Mouse (Mus musculus) kidney, embryonic 16.5 days (tissue): ENCODE measurements at regions not wholly inside any gene's neighbourhood (a gene's known extent, or its start where the extent isn't known, plus 50 kb on each side); places are given as distances from the start of the nearest gene placed in this dataset.

Experiments used
- ATAC-seq: fragments of 200-750 bp; cut with Nextera tagmentation; 2 replicates; pipeline ENCODE4 v1.8.0; 2017; ENCODE audit warnings: moderate TSS enrichment; ENCODE audit not compliant: low FRiP score, low TSS enrichment
- H3K27ac ChIP-seq: fragments of 300-500 bp; sonication (generic); 2 replicates; pipeline ENCODE4 v1.5.1; 2014; ENCODE audit warnings: low read length
- H3K27me3 ChIP-seq: fragments of 300-500 bp; sonication (generic); 2 replicates; pipeline ENCODE4 v1.6.1; 2014; ENCODE audit warnings: low read length, control low read depth, mixed read lengths; ENCODE audit not compliant: insufficient read depth
- H3K36me3 ChIP-seq: fragments of 300-500 bp; sonication (generic); 2 replicates; pipeline ENCODE4 v1.6.1; 2014; ENCODE audit warnings: low read length, control low read depth, mixed read lengths; ENCODE audit not compliant: insufficient read depth
- H3K4me1 ChIP-seq: fragments of 300-500 bp; sonication (generic); 2 replicates; pipeline ENCODE4 v1.6.1; 2014; ENCODE audit warnings: low read length, control low read depth, mixed read lengths; ENCODE audit not compliant: insufficient read depth
- H3K4me2 ChIP-seq: fragments of 300-500 bp; sonication (generic); replicated peaks from 2 replicates; pipeline ENCODE4 v1.6.1; 2014; ENCODE audit warnings: low read depth, low read length
- H3K4me3 ChIP-seq: fragments of 300-500 bp; sonication (generic); 2 replicates; pipeline ENCODE4 v1.5.1; 2014; ENCODE audit warnings: mild to moderate bottlenecking, low read length
- H3K9ac ChIP-seq: fragments of 300-500 bp; sonication (generic); replicated peaks from 2 replicates; pipeline ENCODE4 v1.6.1; 2014; ENCODE audit warnings: low read length
- H3K9me3 ChIP-seq: fragments of 300-500 bp; sonication (generic); 2 replicates; pipeline ENCODE4 v1.6.1; 2016; ENCODE audit warnings: low read length, control low read depth
- WGBS: fragments of 180-500 bp; shearing (Covaris S2); extraction: QIAGEN DNeasy Blood & Tissue Kit; methylation state at CpG from one replicate; pipeline ENCODE4 v1.1.7; 2014; 5-methylcytosine and 5-hydroxymethylcytosine counted together

- Histone ChIP-seq H3K9ac (no peak overlapping the region), H3K4me3 (no peak overlapping the region), H3K27me3 (no peaks in the 10 kb centered on the region), H3K27ac (no peak overlapping the region), H3K4me2 (no peak overlapping the region), H3K9me3 (no peaks in the 10 kb centered on the region), H3K36me3 (no peaks in the 10 kb centered on the region), H3K4me1 (no peaks in the 10 kb centered on the region)
- WGBS = 79% methylated on average over 1 of the region's 1 CpGs
- no peak for ATAC-seq
These were observed 241.8 kb upstream of the Id2 start for GRCm38 (mm10) chr12:25338771-25339170.

- Histone ChIP-seq H3K4me2 (no peak overlapping the region), H3K27me3 (no peaks in the 10 kb centered on the region), H3K4me3 (no peak overlapping the region), H3K9ac (no peak overlapping the region), H3K9me3 (no peaks in the 10 kb centered on the region), H3K36me3 (no peaks in the 10 kb centered on the region), H3K27ac (no peak overlapping the region), H3K4me1 (no peaks in the 10 kb centered on the region)
- WGBS = 73% methylated on average over 2 of the region's 2 CpGs
- no peak for ATAC-seq
These were observed 239.0 kb upstream of the Id2 start for GRCm38 (mm10) chr12:25335930-25336329.

- no peaks in the 10 kb centered on the region for H3K36me3 ChIP-seq
- H3K27me3 ChIP-seq = no peaks in the 10 kb centered on the region
- H3K4me3 ChIP-seq = no peak overlapping the region
- H3K9me3 ChIP-seq = no peaks in the 10 kb centered on the region
- no peak for ATAC-seq
- 84% methylated on average over 5 of the region's 5 CpGs for WGBS
- no peak overlapping the region for H3K9ac ChIP-seq
- H3K27ac ChIP-seq = no peak overlapping the region
- H3K4me1 ChIP-seq = no peaks in the 10 kb centered on the region
- no peak overlapping the region for H3K4me2 ChIP-seq
These were observed 238.1 kb upstream of the Id2 start for GRCm38 (mm10) chr12:25335069-25335468.

GRCm38 (mm10) chr12:25332384-25333035, 235.6 kb upstream of the Id2 start:
- H3K9me3 ChIP-seq = no peaks in the 10 kb centered on the region
- H3K27me3 ChIP-seq = no peaks in the 10 kb centered on the region
- H3K4me3 ChIP-seq = no peak overlapping the region
- 83% methylated on average over 11 of the region's 11 CpGs for WGBS
- H3K27ac ChIP-seq = no peak overlapping the region
- H3K9ac ChIP-seq = no peak overlapping the region
- no peak overlapping the region for H3K4me2 ChIP-seq
- no peak for ATAC-seq
- H3K36me3 ChIP-seq = no peaks in the 10 kb centered on the region
- H3K4me1 ChIP-seq = no peaks in the 10 kb centered on the region

GRCm38 (mm10) chr12:25330004-25330708, 233.2 kb upstream of the Id2 start:
- no peaks in the 10 kb centered on the region for H3K9me3 ChIP-seq
- no peak overlapping the region for H3K27ac ChIP-seq
- no peak overlapping the region for H3K4me3 ChIP-seq
- no peak for ATAC-seq
- H3K27me3 ChIP-seq = no peaks in the 10 kb centered on the region
- no peaks in the 10 kb centered on the region for H3K4me1 ChIP-seq
- H3K36me3 ChIP-seq = no peaks in the 10 kb centered on the region
- H3K4me2 ChIP-seq = no peak overlapping the region
- no peak overlapping the region for H3K9ac ChIP-seq
- WGBS = 72% methylated on average over 5 of the region's 5 CpGs

- Histone ChIP-seq H3K27ac (no peak overlapping the region), H3K9ac (no peak overlapping the region), H3K27me3 (no peaks in the 10 kb centered on the region), H3K4me1 (no peaks in the 10 kb centered on the region), H3K4me2 (no peak overlapping the region), H3K4me3 (no peak overlapping the region), H3K9me3 (no peaks in the 10 kb centered on the region), H3K36me3 (no peaks in the 10 kb centered on the region)
- 79% methylated on average over 3 of the region's 3 CpGs for WGBS
- no peak for ATAC-seq
These were observed 229.0 kb upstream of the Id2 start for GRCm38 (mm10) chr12:25325901-25326300.

GRCm38 (mm10) chr12:25323171-25323570, 226.2 kb upstream of the Id2 start:
- no peak overlapping the region for H3K4me3 ChIP-seq
- H3K27ac ChIP-seq = no peak overlapping the region
- H3K9ac ChIP-seq = no peak overlapping the region
- H3K4me1 ChIP-seq = peaks cover 3% of the 10 kb centered on the region; the same call in 1 of the 2 replicates
- no peaks in the 10 kb centered on the region for H3K9me3 ChIP-seq
- WGBS = 91% methylated on average over 1 of the region's 1 CpGs
- no peaks in the 10 kb centered on the region for H3K36me3 ChIP-seq
- no peak for ATAC-seq
- no peak overlapping the region for H3K4me2 ChIP-seq
- H3K27me3 ChIP-seq = no peaks in the 10 kb centered on the region

- ATAC-seq = no peak
- H3K36me3 ChIP-seq = no peaks in the 10 kb centered on the region
- no peak overlapping the region for H3K4me3 ChIP-seq
- peaks cover 6% of the 10 kb centered on the region; the same call in 1 of the 2 replicates for H3K4me1 ChIP-seq
- 95% methylated on average over 3 of the region's 3 CpGs for WGBS
- no peak overlapping the region for H3K27ac ChIP-seq
- no peaks in the 10 kb centered on the region for H3K27me3 ChIP-seq
- no peak overlapping the region for H3K9ac ChIP-seq
- no peaks in the 10 kb centered on the region for H3K9me3 ChIP-seq
- H3K4me2 ChIP-seq = no peak overlapping the region
These were observed 223.4 kb upstream of the Id2 start for GRCm38 (mm10) chr12:25320262-25320767.

GRCm38 (mm10) chr12:25319846-25320245, 222.9 kb upstream of the Id2 start:
- H3K9me3 ChIP-seq = no peaks in the 10 kb centered on the region
- no peak for ATAC-seq
- 90% methylated on average over 2 of the region's 2 CpGs for WGBS
- H3K4me2 ChIP-seq = no peak overlapping the region
- H3K4me3 ChIP-seq = no peak overlapping the region
- no peaks in the 10 kb centered on the region for H3K27me3 ChIP-seq
- no peak overlapping the region for H3K9ac ChIP-seq
- no peaks in the 10 kb centered on the region for H3K36me3 ChIP-seq
- no peak overlapping the region for H3K27ac ChIP-seq
- H3K4me1 ChIP-seq = peaks cover 6% of the 10 kb centered on the region; the same call in 1 of the 2 replicates

GRCm38 (mm10) chr12:25318072-25318671, 221.2 kb upstream of the Id2 start:
- Histone ChIP-seq H3K9ac (no peak overlapping the region), H3K4me3 (no peak overlapping the region), H3K27ac (no peak overlapping the region), H3K4me1 (peaks cover 6% of the 10 kb centered on the region; the same call in 1 of the 2 replicates), H3K9me3 (no peaks in the 10 kb centered on the region), H3K27me3 (no peaks in the 10 kb centered on the region), H3K36me3 (no peaks in the 10 kb centered on the region), H3K4me2 (no peak overlapping the region)
- peak; percentile 61 for ATAC-seq
- 66% methylated on average over 4 of the region's 4 CpGs for WGBS
